Mouse (Mus musculus) heart, embryonic 13.5 days (tissue): Measurements from ENCODE around the gene Slc16a4. TPM values are rescaled to one million over a fixed set of nuclear protein-coding genes. Genes with fewer than 3 reads are reported as not detected.

Experiments used
- polyA plus RNA-seq: library from polyadenylated mRNA; unstranded; fragments of >200 nt; fragmentation: Nextera tagmentation; extraction: Ambion mirVana; gene quantifications from 2 replicates; pipeline ENCODE4 v1.2.1, GENCODE M21; 2015

Gene Slc16a4
- polyA plus RNA-seq, 1 experiment from 2014 or later, result 1.6 TPM

Other genes starting within 250 kb of the Slc16a4 start
- gene Kcna2, start 190.1 kb upstream of the Slc16a4 start, polyA plus RNA-seq, result 0.01 and 0.05 TPM in 2 replicates
- not detected in 2 replicates for gene Kcna10, start 108.2 kb upstream of the Slc16a4 start, polyA plus RNA-seq
- 1.0 and 7.4 TPM in 2 replicates for gene Cym, start 69.5 kb upstream of the Slc16a4 start, polyA plus RNA-seq
- not detected in 2 replicates for gene A630076J17Rik, start 60.6 kb upstream of the Slc16a4 start, polyA plus RNA-seq
- not detected in 2 replicates for gene Prok1, start 51.5 kb upstream of the Slc16a4 start, polyA plus RNA-seq
- gene Lamtor5, start 12.4 kb upstream of the Slc16a4 start, polyA plus RNA-seq, result 149 and 173 TPM in 2 replicates
- 8.7 and 10.3 TPM in 2 replicates for gene Rbm15, start 42.4 kb downstream of the Slc16a4 start, polyA plus RNA-seq
- gene Kcnc4, start 168.3 kb downstream of the Slc16a4 start, polyA plus RNA-seq, result 0.06 and 0.07 TPM in 2 replicates
- 4.1 and 4.7 TPM in 2 replicates for gene Slc6a17, start 226.8 kb downstream of the Slc16a4 start, polyA plus RNA-seq